Mouse (Mus musculus) layer of hippocampus, adult 2 months (tissue): Measurements from ENCODE around the gene Snx21. TPM values are rescaled to one million over a fixed set of nuclear protein-coding genes. Genes with fewer than 3 reads are reported as not detected.

Experiments
- DNase-seq, 2 experiments: peaks; one replicate each; pipeline ENCODE4 v3.0.0; 2022; ENCODE audit warnings: low spot score in 2 of 2
- H3K27ac ChIP-seq: fragments of 200-600 bp; 2 replicates; pipeline ENCODE4 v1.8.1; 2022
- H3K4me3 ChIP-seq: fragments of 200-600 bp; 2 replicates; pipeline ENCODE4 v1.8.1; 2022; ENCODE audit warnings: mild to moderate bottlenecking
- CTCF ChIP-seq: fragments of 200-600 bp; conservative IDR thresholded peaks from 2 replicates; pipeline ENCODE4 v1.8.1; 2022; ENCODE audit warnings: antibody characterized with exemption, mild to moderate bottlenecking, moderate library complexity
- total RNA-seq, 2 experiments: library from RNA; stranded (reverse); gene quantifications; 2 replicates each; pipeline ENCODE4 v1.2.3; 2021

Gene Snx21
- total RNA-seq, 2 experiments from 2014 or later, result 39.8 TPM

DNA sequence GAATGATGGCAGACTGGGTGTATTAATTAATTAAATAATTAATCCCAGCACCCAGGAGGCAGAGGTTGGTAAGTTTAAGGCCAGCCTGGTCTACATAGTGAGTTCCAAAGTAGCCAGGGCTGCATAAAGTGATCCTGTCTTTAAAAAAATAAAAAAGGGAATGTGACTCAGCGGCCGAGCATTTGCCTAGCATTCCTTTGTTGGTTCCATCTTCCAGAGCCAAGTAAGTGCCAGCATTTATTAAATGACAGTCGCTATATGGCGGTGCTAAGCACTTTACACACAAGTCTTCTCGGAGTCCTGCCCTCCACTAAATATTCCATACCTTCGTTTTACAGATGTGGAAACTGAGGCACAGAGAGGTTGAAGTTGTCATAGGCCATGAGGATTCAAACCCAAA is 9.5 kb upstream of the Snx21 start:
- Histone ChIP-seq H3K4me3 (no peak overlapping the region), H3K27ac (no peak overlapping the region)
- DNase-seq, result no peak
- TF ChIP-seq CTCF, result no peak

DNA sequence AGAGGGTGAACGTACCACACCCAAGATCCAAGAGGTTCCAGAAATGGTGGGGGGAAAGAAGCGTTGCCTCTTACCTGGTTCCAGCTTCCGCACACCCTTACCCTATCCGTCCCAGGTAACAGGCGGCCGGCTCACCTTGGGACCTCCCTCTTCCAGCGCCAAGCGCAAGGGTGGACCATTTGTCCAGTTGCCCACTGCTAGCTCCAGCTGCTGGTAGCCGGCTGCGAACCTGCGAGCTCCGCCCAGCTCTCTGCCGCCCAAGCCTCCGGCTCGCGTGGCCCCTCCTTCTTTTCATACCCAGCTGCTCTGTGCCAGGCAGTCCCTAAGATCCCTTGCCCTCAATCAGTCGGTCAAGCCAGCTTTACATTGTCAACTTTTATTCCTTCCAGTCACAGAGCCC is 8.8 kb upstream of the Snx21 start:
- TF ChIP-seq CTCF, result no peak
- no peak overlapping the region for H3K4me3 ChIP-seq
- no peak overlapping the region for H3K27ac ChIP-seq
- no peak for DNase-seq

DNA sequence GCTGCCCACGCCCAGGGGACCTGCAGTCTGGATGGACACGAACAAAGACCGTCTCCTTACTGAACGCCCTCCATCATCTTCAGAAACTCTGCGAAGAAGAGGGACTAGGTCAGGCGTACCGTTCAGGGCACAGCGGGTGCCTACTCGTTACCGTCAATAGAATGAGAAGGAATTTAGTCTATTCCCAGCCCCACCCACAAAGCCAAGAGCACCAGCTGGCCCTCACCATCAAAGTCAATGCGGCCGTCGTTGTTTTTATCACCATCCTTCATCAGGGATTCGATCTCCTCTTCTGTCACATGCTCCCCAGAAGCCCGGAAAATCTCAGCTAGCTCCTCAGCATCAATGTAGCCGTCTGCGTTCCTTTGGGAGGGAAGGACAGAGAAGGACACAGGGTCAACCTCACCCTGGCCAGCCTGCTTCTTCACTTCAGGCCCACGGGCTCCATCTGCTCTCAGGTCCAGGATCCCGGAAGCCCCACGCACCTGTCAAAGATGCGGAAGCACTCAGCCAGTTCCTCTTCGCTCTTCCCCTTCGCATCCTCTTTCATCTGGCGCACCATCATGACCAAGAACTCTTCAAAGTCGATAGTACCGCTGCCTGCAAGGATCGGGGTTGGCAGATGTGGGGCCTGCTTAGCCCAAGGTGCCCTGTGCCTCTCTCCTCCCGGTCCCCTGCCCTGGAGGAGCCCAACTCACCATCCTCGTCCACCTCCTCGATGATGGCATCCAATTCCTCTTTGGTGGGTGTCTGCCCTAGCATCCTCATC is 8.2 kb upstream of the Snx21 start:
- no peak overlapping the region for H3K4me3 ChIP-seq
- TF ChIP-seq CTCF, result no peak
- DNase-seq, result no peak
- H3K27ac ChIP-seq, result no peak overlapping the region

DNA sequence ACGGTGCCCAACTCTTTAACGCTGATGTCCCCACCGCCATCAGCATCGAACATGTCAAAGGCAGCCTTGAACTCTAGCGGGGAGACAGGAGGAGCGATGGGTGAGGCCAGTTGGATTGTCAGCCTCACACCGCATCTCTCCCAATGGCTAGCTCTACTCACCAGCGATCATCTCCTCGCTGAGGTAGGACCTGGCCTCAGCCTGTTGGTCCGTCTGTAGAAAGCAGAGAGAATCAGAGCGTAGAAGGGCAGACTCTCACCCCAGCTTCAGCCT is 7.7 kb upstream of the Snx21 start:
- TF ChIP-seq CTCF, result no peak

DNA sequence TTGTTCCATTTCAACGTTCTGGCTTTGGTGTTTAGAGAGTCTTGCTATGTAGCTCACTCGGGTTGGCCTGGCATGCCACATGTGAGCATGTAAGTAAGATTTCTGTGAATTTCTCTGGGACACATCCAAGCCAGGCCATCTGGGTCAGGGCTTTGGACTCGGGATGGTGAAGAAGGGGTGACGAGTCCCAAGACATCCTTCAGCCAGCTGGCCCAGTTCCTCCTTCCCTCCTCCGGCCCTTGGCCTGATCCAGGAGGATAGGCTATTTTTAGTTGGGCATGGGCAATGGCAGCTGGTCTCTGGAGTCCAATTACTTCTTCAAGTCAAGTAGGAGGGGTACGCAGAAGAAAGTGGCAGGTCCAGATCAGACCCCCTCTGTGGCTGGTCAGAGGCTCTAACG is 6.8 kb upstream of the Snx21 start:
- no peak for DNase-seq
- Histone ChIP-seq H3K27ac (no peak overlapping the region), H3K4me3 (no peak overlapping the region)
- TF ChIP-seq CTCF, result no peak

More for the DNA sequence above, 7.7 kb upstream of the Snx21 start:
- H3K4me3 ChIP-seq, result no peak overlapping the region
- H3K27ac ChIP-seq, result no peak overlapping the region
- DNase-seq, result no peak

DNA sequence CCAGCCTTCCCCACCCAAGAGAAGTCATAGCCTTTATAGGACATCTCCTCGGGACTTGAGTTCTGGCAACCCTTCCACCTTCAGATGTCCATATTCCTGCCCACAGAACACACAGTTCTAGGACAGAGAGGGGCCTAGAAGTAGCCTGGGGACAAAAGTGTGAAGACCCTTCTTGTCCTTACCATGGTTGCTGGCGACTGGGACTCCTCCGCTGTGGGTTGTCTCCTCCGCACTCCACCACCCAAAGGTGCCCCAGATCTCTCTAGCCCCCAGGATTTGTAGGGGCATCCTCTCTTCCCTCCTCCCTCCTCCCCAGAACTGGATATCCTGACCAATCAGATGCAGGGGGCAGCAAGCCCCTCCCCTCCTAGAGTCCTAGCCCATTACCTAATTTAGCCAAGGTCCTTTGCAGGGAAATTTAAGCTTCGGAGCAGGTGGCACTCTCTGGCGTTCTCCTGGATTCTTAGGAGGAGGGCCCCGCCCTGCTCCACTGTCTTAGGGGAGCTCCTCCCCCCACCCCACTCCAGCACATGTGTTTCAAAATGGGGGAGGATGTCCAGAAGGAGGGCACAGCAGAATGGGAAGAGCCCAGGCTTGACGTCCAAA is 6.0 kb upstream of the Snx21 start, which contains the start of gene Tnnc2:
Tnnc2 (minus strand) TSS at position 487 of the 606 bp plus-strand sequence.
- Histone ChIP-seq H3K27ac (no peak within 1 kb of the TSS), H3K4me3 (no peak within 1 kb of the TSS)
- TF ChIP-seq CTCF, result no peak
- DNase-seq, result no peak

DNA sequence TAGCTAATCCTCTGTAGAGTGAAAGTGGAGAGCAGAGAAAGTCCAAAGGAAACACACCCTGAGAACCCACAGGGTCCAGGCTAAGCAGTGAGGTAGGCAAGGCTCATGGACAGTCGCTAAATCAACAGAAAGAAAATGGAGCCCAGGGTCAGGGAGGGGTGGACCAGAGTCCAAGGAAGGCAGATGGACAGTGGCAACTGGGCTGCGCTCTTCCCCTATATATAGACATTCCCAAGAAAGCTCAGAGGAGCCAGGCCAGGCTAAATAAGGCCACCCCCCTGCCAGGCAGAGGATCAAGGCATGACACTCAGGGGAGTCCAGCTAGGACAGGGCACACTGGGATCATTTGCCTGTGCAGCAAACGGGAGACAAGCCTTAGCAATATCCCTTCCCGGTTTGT is 3.7 kb upstream of the Snx21 start:
- no peak for DNase-seq
- TF ChIP-seq CTCF, result no peak
- H3K4me3 ChIP-seq, result no peak overlapping the region
- no peak overlapping the region for H3K27ac ChIP-seq

DNA sequence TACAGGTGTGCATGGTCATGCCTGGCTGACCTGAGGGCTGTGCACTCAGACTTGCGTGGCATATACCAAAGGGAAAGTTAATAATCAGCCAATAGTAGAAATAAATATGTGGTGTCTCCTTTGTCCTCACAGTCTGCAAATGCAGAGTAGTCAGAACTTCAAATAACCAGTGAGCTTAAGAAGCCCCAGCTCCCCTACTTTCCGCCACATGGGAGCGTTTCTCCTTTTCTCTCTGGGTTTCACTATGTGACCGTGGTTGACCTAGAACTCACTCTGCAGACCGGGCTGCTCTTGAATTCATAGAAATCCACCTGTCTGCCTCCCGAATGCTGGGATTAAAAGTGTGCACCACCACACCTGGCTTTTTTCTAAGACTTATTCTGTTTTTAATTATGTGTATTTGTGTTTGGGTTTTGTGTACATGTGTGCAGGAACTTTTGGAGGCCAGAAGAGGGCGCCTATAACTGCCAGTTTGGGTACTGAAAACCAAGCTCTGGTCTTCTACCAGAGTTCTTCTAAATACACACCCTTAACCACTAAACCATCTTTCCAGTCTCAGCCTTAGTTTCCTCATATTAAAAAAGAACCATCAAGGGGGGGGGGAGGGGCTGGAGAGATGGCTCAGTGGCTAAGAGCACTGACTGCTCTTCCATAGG is 1.6 kb upstream of the Snx21 start:
- no peak for DNase-seq
- peak; percentile 65 for TF ChIP-seq CTCF
- no peak overlapping the region for H3K27ac ChIP-seq
- H3K4me3 ChIP-seq, result no peak overlapping the region

DNA sequence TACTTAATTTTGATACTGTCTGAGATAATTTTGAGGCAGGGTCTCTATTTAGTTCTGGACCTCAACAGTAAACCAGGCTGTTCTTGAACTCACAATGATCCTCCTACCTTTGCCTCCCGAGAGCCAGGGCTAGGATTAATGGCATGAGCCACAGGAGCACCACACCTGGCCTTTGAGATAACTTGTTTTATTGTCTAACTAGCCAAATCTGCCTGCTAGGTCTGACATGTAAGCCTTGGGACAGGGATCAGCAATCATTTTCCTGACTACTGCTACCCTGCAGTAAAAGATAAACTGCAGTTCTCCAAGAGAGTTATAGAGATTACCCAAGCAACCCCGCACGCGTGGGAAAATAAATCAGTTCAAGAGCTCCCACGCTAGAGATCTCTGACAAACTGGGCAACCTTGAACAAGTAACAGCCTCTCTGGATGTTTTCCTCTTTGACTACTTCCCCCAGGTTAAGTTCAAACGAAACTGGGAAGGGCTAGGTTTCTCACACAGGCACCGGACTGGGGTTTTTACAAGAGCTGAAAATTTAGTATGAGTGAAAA is 678 bp upstream of the Snx21 start:
- no peak for DNase-seq
- TF ChIP-seq CTCF, result no peak
- H3K4me3 ChIP-seq, result peak overlapping the region; percentile 91
- H3K27ac ChIP-seq, result peak overlapping the region; percentile 97

DNA sequence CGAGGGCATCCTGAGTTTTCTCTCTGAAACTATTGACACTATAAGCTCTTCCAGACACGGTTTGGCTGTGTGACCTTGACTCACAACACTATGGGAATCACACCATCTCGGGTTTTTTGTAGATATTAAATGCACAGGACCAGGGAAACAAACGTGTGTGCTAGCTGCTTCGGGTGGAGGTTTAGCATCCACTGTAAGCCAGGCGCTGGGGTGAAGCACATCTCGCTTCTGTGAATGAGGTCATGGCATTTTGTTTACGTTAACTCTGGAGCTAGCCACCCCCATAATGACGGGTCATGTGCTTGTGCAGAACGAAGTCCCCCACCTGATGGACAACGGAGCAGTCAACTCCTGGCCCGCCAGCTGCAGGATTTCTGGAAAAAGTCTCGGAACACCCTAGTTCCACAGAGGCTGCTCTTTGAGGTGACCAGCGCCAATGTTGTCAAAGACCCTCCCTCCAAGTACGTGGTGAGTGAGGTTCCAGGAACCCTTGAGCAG is 814 bp downstream of the Snx21 start:
- Histone ChIP-seq H3K4me3 (peak overlapping the region; percentile 91), H3K27ac (peak overlapping the region; percentile 97)
- TF ChIP-seq CTCF, result no peak
- no peak for DNase-seq

DNA sequence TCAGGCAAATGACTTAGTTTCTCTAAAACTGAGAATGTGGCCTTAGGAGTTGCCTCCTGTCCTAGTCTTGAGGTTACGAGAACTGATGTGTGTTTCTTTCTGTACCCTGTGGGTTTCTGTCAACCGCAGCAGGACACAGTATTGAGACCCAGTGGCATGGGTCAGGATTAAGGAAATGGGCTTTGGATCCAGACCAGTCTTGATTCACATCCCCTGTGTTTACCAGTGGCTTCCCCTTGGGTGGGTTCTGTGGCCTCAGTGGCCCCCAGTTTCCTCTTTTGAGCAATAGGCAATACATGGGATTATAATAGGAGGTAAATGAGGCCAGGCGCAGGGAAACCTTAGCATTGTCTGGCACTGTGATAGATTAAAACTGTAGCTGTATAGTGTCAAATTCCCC is 1.4 kb downstream of the Snx21 start:
- no peak for TF ChIP-seq CTCF
- Histone ChIP-seq H3K27ac (peak overlapping the region; percentile 97), H3K4me3 (peak overlapping the region; percentile 91)
- no peak for DNase-seq

DNA sequence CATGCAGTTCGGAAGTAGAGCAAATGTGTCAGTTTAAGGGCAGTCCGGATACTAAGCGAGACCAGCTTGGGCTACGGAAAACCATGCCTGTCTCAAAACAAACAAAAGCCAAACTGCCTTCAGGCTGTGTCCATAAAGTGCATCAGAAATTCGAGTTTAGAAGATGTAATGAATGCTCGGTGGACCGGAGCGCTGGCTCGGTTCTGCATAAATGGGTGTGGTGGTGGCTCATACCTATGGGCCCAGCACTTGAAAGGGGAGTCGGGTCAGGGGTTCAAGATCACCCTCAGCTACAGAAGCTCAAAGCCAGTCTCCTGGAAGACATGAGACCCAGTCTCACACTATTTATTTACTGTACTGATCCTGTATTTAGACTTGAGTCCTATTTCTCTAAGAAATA is 2.2 kb downstream of the Snx21 start:
- no peak for TF ChIP-seq CTCF
- Histone ChIP-seq H3K27ac (peak overlapping the region; percentile 97; the same call in 1 of the 2 replicates), H3K4me3 (peak overlapping the region; percentile 20; the same call in 1 of the 2 replicates)
- no peak for DNase-seq

DNA sequence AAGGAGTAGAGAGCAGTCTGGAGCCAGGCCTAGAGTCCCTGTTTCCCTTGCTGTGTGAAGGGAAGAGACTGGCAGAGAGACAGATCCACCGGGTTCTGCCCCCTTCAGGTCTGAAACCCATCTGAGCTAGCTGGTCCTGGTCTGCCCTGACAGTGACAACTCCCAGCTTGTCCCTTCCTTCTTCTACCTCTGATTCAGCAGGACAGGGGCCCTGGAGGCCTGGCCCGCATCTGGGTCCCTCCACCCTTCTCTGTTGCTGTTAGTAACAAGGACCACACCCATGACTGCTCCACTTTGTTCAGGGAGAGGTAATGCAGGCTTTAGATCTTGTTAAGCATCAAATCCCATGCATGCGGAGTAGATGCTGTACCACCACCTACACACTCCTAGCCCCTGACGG is 2.8 kb downstream of the Snx21 start:
- DNase-seq, result no peak
- no peak overlapping the region for H3K4me3 ChIP-seq
- TF ChIP-seq CTCF, result no peak
- H3K27ac ChIP-seq, result no peak overlapping the region

DNA sequence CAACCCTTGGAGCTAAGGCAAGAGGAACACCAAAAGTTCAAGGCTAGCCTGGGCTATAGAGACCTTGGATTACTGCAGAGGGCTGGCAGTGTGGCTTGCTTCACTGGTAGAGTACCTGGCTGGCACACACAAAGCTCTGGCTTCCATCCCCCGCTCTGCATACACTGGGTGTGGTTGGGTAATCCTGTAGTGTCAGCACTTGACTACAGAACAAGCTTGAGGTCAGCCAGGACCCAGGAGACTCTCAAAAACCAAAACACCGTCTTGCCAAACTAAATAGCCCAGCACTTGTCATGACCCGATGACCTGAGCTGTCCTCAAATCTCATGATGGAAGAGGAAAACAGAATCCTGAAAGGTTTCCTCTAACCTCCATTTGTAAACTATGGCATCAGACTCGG is 4.8 kb downstream of the Snx21 start:
- Histone ChIP-seq H3K4me3 (no peak overlapping the region), H3K27ac (no peak overlapping the region)
- no peak for DNase-seq
- TF ChIP-seq CTCF, result no peak
